Mouse (Mus musculus) ES-Bruce4 (cell line): ENCODE measurements at regions not wholly inside any gene's neighbourhood (a gene's known extent, or its start where the extent isn't known, plus 50 kb on each side); places are given as distances from the start of the nearest gene placed in this dataset.
"Not testable (repeated sequence)": the region's sequence is repeated elsewhere in the genome, so short reads cannot be mapped to it uniquely, and the experiment has no call there.

ENCODE experiments used
- CTCF ChIP-seq: IDR thresholded peaks from one replicate; pipeline ENCODE4 v1.8.1; 2011; ENCODE audit warnings: low read depth, low read length
- EP300 ChIP-seq: IDR thresholded peaks from 2 replicates; pipeline ENCODE4 v1.6.1; 2011; ENCODE audit warnings: low read depth, low read length; ENCODE audit not compliant: insufficient read depth
- POLR2A ChIP-seq: IDR thresholded peaks from one replicate; pipeline ENCODE4 v1.8.1; 2011; ENCODE audit warnings: low read length; ENCODE audit not compliant: insufficient read depth

GRCm38 (mm10) chr1:17309928-17310327 lies 835.8 kb downstream of the Crisp4 start:
- not testable (repeated sequence) for TF ChIP-seq CTCF, POLR2A, EP300
